Mouse (Mus musculus) Muller cell, postnatal 12 days (primary cell): ENCODE measurements at regions not wholly inside any gene's neighbourhood (a gene's known extent, or its start where the extent isn't known, plus 50 kb on each side); places are given as distances from the start of the nearest gene placed in this dataset.

Source experiments
- DNase-seq: peaks from one replicate; pipeline ENCODE4 v3.0.0-alpha.2; 2015; ENCODE audit errors: inconsistent ontology term

DNA sequence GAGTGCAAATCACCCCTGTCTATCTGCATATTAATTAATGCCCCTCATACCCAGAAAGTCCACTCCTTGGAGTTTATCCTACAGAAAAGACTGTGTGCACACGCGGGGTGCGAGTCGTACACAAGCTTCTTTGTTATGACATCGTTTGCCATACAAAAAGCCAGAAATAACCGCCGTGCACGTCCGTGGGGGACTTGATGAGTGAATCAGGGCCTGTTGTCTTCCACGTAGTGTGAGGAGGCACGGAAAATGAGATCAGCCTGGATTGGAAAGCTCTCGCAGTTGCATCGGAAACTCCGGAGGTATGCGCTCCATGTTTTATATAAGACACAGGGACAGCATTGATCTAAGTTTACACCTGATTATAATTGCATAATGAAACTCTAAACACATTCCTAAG is 120.3 kb downstream of the Etnk1 start:
- no peak for DNase-seq

DNA sequence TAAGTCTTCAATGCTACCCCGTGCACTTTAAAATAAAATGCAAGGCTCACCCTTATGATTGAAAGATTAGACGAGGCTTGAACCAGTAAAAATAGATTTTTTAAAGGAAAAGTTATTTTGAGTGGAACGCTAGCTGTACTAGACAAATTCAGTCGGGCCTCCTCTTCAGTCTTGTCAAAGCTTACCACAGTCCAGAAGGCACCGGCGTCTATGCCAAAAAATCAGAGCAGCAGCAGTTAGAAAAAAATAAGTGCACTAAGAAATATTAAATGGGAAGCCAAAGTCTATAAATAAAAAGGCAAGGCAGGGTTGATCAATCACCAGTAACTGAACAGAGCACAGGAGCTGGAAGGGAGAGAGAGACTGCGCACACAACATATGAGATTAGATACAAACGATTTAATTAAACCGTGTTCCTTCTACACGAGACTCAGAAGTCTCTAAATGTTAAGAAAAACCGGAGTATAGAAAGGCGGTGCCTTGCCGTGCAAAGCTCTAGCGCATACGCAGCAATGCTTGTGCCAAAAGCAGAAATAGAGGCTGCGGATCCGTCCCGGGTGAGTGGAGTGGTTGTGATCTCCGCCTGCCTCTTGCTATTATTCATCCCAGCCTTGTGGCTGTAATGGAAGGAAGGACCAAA is 121.6 kb downstream of the Etnk1 start:
- no peak for DNase-seq

DNA sequence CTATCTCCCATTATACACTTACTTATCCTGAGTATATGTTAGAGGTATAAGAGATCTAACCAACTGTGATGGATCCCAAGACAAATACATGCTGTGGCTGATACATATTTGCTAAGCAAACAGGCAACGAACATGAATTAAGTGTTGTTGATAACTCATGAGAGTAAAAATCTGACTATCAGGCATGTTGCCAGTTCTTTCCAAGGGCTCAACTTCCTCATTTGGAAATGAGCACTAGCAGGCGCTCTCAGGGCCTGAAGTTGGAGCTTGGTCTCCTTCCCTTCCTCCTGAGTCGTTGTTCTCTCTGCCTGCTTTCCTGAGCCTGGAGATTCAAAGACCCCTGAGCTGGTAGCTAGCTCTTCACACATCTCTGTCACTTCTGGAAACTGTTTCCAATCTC is 126.6 kb downstream of the Etnk1 start:
- DNase-seq: no peak

DNA sequence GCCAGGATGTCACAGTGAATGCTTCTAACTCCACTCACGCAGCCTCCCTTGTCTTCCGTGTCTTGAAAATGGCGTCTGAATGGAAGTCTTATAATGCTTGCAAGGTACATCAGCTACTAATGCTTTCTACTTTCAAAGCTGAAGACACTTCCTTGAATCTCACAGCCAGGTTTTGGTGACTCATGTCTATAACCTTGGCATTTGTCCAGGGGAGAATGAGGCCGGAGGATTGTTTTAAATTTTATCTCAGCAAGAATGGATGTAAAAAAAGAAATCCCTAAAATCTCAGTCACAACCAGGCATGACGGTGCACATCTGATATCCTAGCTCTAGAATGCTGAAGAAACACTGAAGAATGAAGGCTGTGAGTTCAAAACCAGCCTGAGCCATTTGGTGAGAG is 131.4 kb downstream of the Etnk1 start:
- no peak for DNase-seq

DNA sequence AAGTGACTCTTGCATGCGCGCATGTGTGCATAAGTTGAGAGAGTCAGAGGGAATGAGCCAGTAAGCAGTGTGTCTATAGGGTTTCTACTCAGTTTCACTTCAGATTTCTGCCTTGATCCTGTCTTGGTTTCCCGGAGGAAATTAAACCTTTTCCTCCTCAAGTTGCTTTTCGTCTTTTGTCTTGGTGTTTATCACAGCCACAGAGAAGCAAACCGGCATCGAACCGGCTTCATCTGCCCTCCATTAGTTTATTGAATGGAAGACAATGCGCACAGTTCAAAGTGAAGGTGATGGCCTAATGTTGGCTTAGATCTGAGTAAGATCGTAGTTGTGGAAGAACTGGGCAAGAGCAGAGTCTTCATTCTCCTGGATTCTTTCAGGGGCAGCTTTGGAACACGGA is 134.4 kb downstream of the Etnk1 start:
- no peak for DNase-seq

DNA sequence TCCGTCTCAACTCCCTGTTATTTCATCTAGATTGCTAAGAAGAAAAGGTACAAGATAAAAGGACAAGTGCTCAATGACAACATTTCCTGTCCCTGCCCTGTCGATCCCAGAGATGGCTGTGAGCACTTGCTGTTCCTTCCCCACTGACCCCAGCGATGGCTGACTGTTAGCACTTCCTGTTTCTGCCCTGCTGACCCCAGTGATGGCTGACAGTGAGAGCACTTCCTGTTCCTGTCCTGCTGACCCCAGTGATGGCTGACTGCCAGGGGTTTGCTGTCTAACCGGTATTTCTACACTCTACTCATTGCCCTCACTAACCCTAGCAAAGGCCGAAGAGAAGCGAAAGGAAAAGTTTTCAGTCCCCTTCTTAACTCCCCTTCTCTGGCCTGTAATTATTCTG is 140.3 kb downstream of the Etnk1 start:
- DNase-seq: no peak

DNA sequence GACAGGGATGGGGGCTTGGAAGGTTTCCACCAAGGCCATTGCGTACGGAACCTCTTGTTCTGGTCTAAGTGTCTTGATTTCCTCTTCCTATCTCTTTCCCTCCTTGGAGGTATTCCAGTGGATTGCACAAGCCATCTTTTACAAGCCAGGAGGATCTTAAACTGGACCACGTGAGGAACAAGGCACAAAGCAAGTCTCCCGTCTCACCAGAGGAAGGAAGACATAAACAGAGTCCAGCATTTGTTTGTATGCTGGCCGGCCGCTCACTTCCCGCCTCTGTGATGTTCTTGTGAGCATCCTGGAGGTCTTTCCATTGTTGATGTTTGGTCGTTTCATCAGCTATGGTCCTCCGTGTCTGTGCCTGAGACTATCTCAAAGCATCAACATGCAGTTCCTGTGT is 148.8 kb downstream of the Etnk1 start:
- DNase-seq: no peak

DNA sequence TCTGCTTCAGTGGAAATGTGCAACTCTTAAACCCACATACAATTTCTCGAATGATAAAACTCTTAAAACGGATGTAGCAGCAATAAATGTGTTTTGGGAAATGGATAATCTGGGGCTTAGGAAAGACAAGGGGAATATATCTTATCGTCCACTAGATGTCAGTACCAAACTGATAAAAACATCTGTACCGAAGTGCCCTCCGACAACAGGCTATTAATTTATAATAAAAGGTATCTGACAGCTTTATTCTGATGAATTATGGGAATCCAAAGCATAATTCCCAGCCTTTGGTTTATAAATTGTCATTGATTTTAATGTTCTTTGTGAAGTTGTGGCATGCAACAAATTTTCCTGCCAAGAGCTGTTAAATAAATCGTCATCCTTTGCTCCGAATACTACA is 153.4 kb downstream of the Etnk1 start:
- peak; percentile 55 for DNase-seq

DNA sequence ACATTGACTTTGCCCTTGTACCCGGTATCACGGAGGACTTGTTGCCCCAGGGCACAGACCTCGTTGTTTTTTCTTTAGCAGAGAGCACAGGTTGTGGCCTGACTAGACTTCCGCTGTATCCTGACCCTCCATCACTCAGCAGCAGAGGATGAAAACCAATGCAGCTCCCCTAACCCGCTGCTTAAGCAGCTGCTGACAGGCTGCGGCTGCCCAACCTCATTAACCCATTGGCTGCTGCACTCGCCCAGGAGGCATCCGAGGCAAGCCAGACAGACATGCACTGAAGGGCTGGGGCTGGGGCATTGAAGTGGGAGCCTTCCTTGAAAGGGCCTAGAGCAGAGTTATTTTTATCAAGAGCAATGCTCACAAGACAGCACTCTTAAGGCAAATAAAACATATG is 157.6 kb downstream of the Etnk1 start:
- DNase-seq: no peak

DNA sequence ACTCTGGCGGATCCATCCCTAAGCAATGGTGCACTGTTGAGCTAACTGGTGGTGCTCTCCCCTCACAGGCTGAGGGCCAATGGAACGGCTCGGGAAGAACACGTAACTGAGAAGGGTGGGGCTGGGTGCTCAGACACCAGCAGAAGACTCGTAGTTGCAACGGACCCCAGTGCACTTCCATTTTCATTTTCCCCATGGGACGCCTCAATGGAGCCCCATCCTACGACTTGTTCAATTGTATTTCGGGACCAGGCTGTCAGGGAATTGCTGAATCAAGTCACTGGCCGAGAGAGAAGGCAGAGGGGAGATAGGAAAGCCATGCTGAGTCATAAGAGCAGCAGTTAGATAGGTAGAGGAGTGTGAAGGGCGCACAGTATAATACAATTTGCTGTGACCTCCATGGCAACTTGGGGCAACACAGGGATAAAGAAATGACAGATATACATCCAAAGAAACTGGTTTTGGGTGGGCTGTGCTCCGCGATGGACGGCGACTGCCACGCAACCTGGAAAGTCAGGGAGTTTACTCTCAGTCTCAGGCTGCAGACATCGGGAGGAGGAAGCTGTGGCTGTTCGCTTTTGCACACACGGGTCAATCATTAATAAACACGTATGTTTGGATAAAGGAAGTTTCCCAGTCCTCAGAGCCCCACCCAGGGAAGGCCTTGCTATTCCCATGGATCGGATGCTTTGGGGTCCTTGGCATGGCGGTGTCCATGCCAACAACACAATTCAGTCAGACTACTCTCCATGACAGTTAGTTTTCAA is 160.1 kb downstream of the Etnk1 start:
- DNase-seq: no peak

DNA sequence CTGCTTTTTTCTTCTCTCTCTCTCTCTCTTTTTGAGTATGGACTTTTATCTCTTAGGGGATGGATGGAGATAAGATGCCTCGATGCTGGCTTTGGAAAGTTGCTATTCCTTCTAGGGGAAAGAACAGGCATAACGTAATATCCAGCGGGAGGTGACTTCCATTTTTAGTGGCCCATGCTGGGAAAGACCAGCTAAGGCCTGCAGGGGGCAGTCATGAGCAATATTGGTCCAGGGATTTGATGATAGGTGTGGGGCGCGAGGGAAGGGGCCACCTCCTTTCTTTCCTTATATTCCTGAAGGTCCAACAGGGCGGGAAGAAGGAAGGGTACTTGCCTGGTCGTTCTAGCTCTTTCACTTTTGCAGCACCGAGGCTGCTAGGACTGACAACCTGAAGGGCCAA is 160.8 kb downstream of the Etnk1 start:
- no peak for DNase-seq

DNA sequence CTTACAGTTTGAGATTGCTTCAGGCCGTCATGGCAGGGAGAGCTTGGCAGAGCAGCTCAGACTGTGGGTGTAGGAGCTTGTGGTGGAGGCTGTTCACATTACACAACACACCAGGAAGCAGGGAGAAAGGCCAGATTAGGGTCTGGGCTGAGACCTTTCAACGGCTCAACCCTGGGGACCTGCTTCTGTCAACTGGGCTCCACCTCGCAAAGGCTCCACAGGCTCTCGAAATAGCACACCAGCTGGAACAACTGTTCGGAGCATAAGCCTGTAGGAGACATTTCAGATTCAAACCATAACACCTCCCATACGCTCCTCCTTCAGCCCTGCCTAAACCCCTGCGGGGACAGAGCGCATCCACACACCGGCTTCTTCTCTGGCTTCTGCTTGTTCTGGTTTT is 161.2 kb downstream of the Etnk1 start:
- no peak for DNase-seq

DNA sequence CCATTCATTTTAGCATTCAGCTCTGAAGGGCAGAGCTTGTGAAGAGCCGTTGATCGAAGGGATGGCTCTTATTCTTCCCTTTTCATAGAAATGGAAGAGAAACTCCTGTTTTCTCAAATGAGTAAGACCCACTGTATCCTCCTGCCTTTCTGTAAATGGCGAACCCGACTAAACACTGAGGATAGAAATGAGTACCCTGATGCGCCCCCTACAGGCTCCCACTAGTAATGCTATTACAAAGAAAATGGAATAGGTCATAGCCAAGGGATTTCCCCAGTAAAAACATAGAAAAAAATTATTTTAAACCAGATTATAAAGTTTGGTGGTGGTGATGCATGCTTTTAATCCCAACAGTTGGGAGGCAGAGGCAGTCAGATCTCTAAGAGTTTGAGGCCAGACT is 162.1 kb downstream of the Etnk1 start:
- DNase-seq: no peak

DNA sequence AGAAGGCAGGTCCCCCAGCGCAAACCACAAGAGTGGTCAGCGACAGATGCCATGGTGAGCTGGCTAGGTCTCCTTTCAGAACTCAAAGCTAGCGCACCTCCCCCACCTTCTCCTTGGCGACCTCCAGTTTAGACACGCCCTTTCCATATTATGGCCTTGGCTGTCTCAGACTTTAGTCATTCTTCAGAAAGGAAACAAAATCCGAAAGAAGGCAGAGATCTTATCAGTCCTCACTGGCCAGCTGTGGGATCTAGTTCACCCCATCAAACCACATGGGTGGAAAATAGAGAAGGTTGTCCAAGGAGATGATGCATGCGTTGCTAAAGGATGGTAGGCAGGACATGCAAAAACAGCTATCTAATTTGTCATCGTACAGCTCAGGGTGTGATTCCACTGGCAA is 166.5 kb downstream of the Etnk1 start:
- no peak for DNase-seq

DNA sequence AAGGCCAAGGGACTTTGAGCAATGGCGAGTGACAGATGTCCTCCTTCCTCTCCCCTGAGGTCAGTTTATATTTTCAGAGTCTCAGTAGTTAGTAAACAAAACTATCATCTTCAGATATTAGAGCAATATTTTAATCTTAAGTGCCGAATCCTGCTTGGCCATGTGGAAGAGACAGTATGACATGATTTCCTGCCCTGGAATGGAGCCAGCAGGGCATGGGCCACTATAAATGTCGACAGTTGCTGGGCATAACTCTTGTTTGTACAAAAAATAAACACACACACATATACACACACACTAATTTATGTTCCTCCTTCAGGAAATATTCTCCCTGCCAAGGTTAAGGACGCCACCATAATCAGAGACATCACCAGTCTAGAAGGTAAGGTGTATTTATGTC is 169.6 kb downstream of the Etnk1 start:
- no peak for DNase-seq

DNA sequence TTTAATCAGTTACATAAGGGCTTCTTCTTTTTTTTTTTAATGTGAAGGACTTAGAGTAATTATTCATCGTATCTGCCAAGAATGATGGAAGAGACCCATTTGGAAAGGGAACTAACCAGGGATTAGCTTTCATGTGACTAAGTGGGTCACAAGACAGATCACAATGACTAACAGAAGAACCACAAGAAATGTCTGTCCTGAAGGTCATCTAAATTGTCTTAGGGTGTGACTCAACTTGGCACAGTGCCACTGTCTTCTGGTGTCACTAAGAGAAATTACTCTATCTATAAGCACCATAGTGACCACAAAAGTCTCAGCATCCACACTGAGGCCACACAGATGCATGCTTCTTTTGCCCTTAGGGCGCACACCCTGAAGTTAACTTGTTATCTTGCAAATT is 182.0 kb downstream of the Etnk1 start:
- DNase-seq: peak; percentile 66

DNA sequence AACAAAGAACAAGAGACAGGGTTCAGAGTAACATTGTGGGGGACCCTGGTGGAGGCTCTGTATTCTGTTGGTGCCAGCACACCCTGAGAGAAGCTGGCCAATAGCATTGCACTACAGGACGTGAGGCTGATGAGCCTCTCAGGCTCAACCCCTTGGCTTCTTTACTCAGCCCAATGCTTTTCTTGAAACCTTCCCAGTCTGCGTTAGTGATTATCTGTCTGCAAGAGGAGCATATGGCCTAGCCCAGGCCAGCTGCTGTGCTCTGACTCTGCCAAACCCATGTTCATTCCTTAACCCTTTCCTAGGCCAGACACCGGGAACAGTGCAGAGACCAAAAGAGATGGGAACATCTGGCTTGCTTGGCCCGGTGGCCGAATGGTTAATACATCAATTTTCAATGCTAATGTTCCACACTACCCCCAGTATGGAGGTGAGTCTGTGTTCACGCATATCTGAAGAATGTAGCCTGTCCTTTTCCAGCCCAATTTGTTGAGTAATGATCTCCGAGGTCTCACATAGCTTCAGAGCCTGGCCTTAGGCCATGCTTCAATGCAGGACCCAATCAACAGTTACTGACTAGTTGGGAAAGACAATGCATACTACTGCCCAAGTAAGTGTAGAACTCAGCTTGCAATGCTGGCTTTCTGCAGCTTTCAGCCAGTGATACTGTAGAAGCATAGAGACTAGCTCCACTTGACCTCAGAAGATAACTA is 192.5 kb downstream of the Etnk1 start:
- DNase-seq: no peak

DNA sequence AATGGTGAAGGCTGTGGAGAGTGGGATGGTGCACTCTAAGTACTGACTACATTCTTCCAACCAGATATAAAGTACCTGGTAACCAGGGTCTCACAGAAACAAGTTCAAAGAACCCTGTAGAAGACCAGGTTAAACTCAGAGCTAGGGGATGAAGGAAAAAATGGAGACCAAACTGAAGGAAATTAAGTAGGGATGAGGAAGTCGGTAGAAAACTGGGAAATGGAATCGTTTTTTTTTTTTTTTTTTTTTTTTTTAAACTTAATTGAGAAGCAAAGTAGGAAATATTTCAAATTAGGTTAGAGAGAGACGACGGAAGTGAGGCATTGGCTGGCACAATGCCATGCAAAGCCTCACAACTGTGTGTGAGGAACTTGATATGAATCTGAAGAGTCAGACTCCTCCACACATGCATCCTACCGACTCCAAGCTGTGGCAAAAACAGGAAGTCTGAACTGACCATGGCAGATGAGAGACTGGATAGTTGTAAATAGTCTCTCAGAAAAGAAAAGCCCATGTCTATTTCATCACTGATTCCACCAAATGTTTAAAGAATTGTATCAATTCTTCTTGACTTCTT is 194.2 kb downstream of the Etnk1 start:
- no peak for DNase-seq

DNA sequence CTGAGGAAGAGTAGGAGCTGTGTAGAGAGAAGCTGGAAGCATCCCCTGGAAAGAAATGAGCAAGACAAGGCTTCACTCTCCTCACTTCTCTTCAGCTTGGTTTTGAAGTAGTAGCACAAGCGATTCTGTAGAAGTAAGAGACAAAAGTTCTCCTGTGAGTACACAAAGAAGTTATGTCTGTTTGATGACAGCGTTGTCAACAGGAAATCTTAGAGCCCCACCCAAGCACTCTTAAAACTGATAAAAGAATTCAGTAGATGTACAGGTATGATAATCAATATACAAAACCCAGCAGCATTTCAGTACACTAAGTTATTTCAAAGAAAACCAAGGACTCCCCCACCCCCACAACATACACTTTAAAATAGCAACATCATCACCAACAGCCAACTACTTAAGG is 194.9 kb downstream of the Etnk1 start:
- no peak for DNase-seq

DNA sequence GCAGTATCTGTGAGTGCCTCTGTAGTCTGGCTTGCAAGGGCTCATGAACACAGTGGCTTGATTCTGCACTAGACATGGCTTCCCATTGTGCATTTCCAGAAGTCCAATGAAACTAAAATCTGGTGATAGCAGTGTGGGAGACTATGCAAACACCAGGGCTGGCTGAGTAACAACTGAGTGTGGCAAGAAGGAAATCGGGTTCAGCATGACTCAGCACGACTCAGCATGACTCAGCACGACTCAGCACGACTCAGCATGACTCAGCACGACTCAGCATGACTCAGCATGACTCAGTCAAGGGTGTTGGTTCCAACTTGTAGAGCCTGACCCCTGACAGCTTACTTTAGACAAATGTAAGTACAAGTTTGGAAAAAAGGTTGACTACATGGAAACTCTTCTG is 198.8 kb downstream of the Etnk1 start:
- DNase-seq: peak; percentile 48

DNA sequence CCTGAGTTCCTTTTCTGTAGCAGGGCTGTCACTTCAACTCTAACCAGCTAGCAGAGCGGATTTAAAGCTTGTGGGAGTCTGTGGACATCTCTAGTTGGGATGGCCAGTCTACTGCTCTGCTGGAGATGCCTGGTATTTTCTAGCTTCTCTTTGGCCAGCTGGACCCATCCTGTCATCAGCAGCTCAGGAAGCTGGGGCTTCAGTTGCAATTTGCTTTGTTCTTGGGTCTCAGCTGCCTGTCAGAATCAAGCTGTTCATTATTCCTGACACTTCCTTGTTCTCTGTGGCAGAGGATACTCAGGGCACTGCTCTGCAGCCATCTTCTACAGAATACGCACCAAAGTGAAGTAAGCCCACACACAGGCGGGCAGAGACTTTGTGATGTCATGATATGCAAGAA is 200.8 kb downstream of the Etnk1 start:
- DNase-seq: no peak

DNA sequence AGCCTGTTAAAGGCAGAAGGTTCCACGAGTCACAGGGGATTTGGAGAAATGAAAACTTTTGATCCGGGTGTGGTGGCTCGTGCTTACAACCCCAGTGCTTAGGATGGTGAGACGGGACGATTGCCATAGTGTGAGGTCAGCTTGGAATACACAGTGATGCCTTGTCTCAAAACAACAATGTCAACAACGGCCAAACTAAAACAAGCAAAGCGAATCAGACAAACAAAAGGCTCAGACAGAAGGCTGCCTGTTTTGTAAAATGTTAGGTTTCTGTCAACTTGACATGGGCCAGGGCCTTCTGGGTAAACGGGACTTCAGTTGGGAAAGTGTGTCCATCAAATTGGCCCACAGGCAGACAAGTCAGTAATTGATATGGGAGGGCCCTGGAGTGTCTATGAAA is 201.6 kb downstream of the Etnk1 start:
- DNase-seq: no peak

DNA sequence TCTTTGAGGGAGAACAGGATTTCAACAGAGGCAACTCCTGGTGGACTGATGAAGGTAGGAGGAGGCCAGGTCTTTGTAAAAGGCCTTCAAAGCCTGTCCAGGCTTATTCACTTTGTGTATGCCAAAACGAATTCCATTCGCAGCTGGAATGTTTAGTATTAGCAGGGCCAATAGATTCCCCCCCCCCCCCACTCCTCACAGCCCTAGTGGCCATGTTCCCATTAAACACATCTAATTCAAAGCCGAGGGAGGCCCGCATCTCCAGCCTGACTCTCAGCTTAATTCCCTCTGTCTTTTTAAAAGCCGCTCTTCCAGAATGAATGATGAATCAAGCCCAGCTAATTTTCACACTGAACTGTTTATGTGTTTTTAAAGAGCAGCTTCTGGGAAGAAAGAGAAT is 205.5 kb downstream of the Etnk1 start:
- peak; percentile 51 for DNase-seq
